Mouse (Mus musculus) neural tube, embryonic 15.5 days (tissue): ENCODE measurements around the gene Akr1a1. TPM values are rescaled to one million over a fixed set of nuclear protein-coding genes. Genes with fewer than 3 reads are reported as not detected.
"Not testable (repeated sequence)": the region's sequence is repeated elsewhere in the genome, so short reads cannot be mapped to it uniquely, and the experiment has no call there.

ENCODE experiments used
- ATAC-seq: fragments of 200-750 bp; cut with Nextera tagmentation; 2 replicates; pipeline ENCODE4 v1.8.0; 2017; ENCODE audit warnings: mild to moderate bottlenecking, moderate TSS enrichment, moderate library complexity; ENCODE audit not compliant: low FRiP score
- H3K27ac ChIP-seq: fragments of 300-500 bp; sonication (generic); replicated peaks from 2 replicates; pipeline ENCODE4 v1.5.1; 2015; ENCODE audit warnings: mild to moderate bottlenecking, inconsistent platforms
- H3K27me3 ChIP-seq: fragments of 300-500 bp; sonication (generic); replicated peaks from 2 replicates; pipeline ENCODE4 v1.6.1; 2015; ENCODE audit warnings: inconsistent platforms
- H3K36me3 ChIP-seq: fragments of 300-500 bp; sonication (generic); 2 replicates; pipeline ENCODE4 v1.6.1; 2015; ENCODE audit warnings: inconsistent platforms
- H3K4me1 ChIP-seq: fragments of 300-500 bp; sonication (generic); 2 replicates; pipeline ENCODE4 v1.6.1; 2015; ENCODE audit warnings: inconsistent platforms
- H3K4me2 ChIP-seq: fragments of 300-500 bp; sonication (generic); 2 replicates; pipeline ENCODE4 v1.6.1; 2015; ENCODE audit warnings: inconsistent platforms, mild to moderate bottlenecking, moderate library complexity
- H3K4me3 ChIP-seq: fragments of 300-500 bp; sonication (generic); replicated peaks from 2 replicates; pipeline ENCODE4 v1.5.1; 2015; ENCODE audit warnings: mild to moderate bottlenecking, inconsistent platforms
- H3K9ac ChIP-seq: fragments of 300-500 bp; sonication (generic); replicated peaks from 2 replicates; pipeline ENCODE4 v1.6.1; 2015; ENCODE audit warnings: mild to moderate bottlenecking, inconsistent platforms
- H3K9me3 ChIP-seq: fragments of 300-500 bp; sonication (generic); replicated peaks from 2 replicates; pipeline ENCODE4 v1.6.1; 2016; ENCODE audit warnings: inconsistent platforms
- WGBS: fragments of 180-500 bp; shearing (Covaris S2); methylation state at CpG from one replicate; pipeline ENCODE4 v1.1.7; 2015; ENCODE audit warnings: mixed read lengths; 5-methylcytosine and 5-hydroxymethylcytosine counted together
- polyA plus RNA-seq: library from polyadenylated mRNA; unstranded; fragments of >200 nt; fragmentation: Nextera tagmentation; extraction: Ambion mirVana; gene quantifications from 2 replicates; pipeline ENCODE4 v1.2.1, GENCODE M21; 2015

The Akr1a1 gene
- 717 and 746 TPM in 2 replicates for polyA plus RNA-seq

DNA sequence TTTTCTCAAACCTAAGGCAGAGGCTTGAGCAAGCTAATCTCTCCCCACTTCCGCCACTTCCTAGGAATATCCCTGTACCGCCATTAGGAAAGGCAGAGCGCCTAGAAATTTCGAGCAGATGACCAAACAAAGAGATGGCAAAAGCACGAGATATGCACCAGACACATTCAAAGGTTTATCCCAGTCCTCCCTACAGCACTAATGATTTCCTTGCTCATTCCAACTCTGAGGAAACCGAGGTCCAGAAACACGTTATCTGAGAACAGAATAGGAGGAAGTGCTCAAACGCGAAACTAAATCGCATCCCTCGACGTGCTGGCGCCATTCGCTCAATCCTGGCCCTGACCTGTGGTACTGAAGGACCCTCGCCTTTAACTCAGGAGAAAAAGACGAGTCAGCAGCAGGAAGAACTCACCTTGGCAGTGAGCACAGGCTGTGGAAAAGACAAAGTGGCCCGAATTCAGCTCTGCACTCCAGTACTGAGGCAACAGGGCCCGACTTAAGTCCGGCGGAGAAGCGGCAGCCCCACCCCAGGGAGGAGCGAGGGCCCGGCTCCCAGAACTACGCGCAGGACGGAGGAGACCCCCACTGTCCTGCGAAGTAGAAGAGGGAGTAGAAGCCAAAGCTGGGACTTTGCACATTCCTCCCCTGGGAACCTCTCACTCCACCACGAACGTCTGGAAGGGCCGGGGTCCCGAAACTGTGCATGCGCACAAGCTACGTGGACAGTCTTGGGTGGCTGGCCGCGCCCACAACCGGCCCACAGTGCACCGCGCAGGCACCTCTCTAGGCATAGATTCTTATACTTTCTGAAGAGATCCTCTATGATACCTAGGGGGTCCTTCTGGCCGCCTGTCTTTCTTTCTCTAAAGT, at the start of gene Akr1a1:
TSS of gene Akr1a1 (minus strand) at position 757 of the 873 bp plus-strand sequence.
- peak within 1 kb of the TSS; percentile 84 for H3K27ac ChIP-seq
- WGBS, result 0% methylated on average over 39 of the region's 39 CpGs
- ATAC-seq, result peak; percentile 99
- peaks cover 41% of the 10 kb centered on the region for H3K4me1 ChIP-seq
- H3K4me2 ChIP-seq, result peak within 1 kb of the TSS; percentile 83
- no peaks in the 10 kb centered on the region for H3K27me3 ChIP-seq
- H3K9me3 ChIP-seq, result no peaks in the 10 kb centered on the region
- peak within 1 kb of the TSS; percentile 75 for H3K4me3 ChIP-seq
- H3K9ac ChIP-seq, result peak within 1 kb of the TSS; percentile 87
- no peaks in the 10 kb centered on the region for H3K36me3 ChIP-seq

GRCm38 (mm10) chr4:116700964-116701363, 49.5 kb upstream of the Akr1a1 start:
- Histone ChIP-seq H3K36me3 (peaks cover 13% of the 10 kb centered on the region), H3K4me3 (no peak overlapping the region), H3K27ac (no peak overlapping the region), H3K27me3 (no peaks in the 10 kb centered on the region), H3K9me3 (no peaks in the 10 kb centered on the region), H3K9ac (no peak overlapping the region), H3K4me1 (no peaks in the 10 kb centered on the region), H3K4me2 (no peak overlapping the region)
- no peak for ATAC-seq
- WGBS, result 77% methylated on average over 1 of the region's 1 CpGs

DNA sequence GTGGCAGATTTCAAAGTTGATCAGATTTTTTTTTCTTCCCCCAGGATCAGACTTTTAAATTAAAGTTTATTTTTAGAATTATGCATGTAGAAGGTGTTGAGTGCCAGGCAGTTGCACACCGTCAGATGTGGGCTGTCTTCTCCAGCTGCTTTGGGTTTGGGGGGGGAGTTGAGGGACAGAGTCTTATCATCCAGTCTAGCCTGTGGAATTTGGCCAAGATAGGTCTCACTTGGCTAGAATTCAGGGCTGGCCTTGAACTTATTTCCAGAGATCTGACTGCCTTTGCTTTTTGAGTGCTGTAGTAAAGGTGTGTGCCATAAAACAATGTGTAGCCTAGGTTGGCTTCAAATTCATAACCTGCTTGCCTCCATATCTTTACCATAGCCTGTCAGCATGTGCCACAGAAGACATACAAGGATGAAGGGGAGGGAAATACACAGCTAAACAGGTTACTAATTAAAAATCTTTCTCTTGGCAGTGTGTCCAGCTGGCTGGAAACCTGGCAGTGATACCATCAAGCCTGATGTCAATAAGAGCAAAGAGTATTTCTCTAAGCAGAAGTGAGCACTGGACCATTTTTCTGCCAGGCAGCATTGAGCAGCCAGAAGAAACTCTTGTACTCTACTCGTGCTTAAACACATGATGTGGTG, 47.3 kb upstream of the Akr1a1 start:
- no peak overlapping the region for H3K27ac ChIP-seq
- H3K4me3 ChIP-seq, result no peak overlapping the region
- H3K9me3 ChIP-seq, result no peaks in the 10 kb centered on the region
- peaks cover 24% of the 10 kb centered on the region for H3K36me3 ChIP-seq
- H3K27me3 ChIP-seq, result no peaks in the 10 kb centered on the region
- ATAC-seq, result no peak
- H3K4me1 ChIP-seq, result no peaks in the 10 kb centered on the region
- no peak overlapping the region for H3K9ac ChIP-seq
- H3K4me2 ChIP-seq, result no peak overlapping the region
- 86% methylated on average over 2 of the region's 2 CpGs for WGBS

DNA sequence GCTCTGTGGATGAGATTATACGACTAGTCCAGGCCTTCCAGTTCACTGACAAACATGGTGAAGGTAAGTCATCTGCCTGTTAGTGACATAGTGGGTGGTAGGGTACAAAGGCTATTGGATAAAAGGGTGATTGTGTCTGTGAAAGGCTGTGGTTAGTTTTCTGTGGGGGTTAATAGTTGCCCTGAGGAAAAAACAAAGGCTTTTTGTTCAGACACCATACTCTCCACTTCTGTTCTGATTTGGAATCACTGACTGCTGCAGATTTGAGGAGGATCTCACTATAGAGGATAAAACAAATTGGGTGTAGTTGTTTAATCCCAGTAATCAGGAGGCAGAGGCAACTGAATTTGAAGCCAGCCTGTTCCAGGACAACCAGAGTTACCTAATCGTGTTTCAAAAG, 42.3 kb upstream of the Akr1a1 start:
- no peak for ATAC-seq
- no peaks in the 10 kb centered on the region for H3K9me3 ChIP-seq
- no peaks in the 10 kb centered on the region for H3K4me1 ChIP-seq
- H3K27ac ChIP-seq, result no peak overlapping the region
- WGBS, result 73% methylated on average over 2 of the region's 2 CpGs
- peaks cover 43% of the 10 kb centered on the region for H3K36me3 ChIP-seq
- no peak overlapping the region for H3K4me2 ChIP-seq
- H3K27me3 ChIP-seq, result no peaks in the 10 kb centered on the region
- no peak overlapping the region for H3K9ac ChIP-seq
- H3K4me3 ChIP-seq, result no peak overlapping the region

DNA sequence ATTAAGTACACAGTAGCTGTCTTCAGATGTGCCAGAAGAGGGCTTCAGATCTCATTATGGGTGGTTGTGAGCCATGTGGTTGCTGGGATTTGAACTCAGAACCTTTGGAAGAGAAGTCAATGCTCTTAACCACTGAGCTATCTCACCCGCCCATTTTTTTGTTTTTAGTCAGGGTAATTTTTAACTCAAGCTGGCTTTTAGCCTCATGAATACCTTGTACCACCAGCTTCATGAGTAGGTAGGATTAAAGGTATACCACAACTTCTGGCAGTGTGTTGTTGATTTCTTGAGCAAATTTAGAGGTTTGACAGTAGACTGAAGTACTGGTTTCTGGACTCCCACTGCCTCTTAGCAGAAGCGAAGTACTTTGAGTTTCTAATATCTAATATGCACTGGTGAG, 40.7 kb upstream of the Akr1a1 start:
- 90% methylated on average over 2 of the region's 2 CpGs for WGBS
- H3K9me3 ChIP-seq, result no peaks in the 10 kb centered on the region
- H3K4me2 ChIP-seq, result no peak overlapping the region
- H3K27me3 ChIP-seq, result no peaks in the 10 kb centered on the region
- H3K4me1 ChIP-seq, result peaks cover under 1% of the 10 kb centered on the region
- no peak for ATAC-seq
- no peak overlapping the region for H3K4me3 ChIP-seq
- H3K36me3 ChIP-seq, result peaks cover 35% of the 10 kb centered on the region
- H3K27ac ChIP-seq, result no peak overlapping the region
- H3K9ac ChIP-seq, result no peak overlapping the region

DNA sequence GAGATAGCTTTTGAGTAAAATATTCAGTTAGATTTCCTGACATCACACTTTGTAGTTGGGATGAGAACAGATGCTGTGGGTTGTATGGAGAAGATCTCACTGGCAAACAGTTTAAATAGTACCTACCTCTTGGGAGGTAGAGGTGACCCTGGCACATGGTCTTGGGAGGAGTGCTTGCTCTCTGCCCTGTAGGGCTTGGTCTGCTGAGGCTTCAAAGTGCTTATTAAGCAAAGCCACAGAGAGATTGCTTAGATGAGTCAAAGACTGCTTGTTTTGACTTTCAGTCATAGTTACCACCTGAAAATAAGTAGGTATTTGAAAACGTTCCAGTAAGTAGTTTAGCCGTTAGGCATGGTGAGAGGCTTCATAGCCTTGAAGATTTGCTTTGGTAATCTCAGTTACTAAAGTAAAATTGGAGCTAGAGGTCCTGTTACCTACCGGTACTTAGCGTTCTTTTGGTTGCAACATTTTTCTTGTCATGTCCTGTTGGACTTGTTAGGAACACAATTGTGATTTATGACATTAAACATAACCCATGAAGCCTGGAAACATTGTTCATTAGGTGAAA, 37.9 kb upstream of the Akr1a1 start:
- ATAC-seq, result no peak
- H3K4me2 ChIP-seq, result no peak overlapping the region
- no peak overlapping the region for H3K4me3 ChIP-seq
- peaks cover 24% of the 10 kb centered on the region for H3K36me3 ChIP-seq
- H3K27ac ChIP-seq, result no peak overlapping the region
- no peaks in the 10 kb centered on the region for H3K9me3 ChIP-seq
- H3K27me3 ChIP-seq, result no peaks in the 10 kb centered on the region
- 96% methylated on average over 4 of the region's 4 CpGs for WGBS
- H3K4me1 ChIP-seq, result peaks cover 18% of the 10 kb centered on the region
- H3K9ac ChIP-seq, result no peak overlapping the region

DNA sequence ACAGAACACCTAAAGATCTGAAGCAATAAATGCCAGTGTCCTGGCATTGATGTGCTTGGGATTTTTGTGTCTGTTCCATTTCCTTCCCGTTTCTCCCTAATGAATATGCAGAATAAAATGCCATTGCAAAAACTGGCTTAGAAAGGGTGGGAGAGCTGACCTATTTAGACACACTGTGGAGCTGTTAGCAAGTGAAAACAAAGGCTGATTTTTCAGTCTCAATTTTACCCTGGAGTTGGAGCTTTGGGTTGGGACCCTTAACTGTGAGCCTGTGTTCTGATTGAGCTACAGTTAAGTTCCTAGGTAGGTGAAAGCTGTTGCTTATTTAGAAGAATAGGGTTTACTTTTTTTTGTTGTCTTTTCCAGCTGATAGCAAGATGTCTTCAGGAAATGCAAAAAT, 35.6 kb upstream of the Akr1a1 start:
- H3K9me3 ChIP-seq, result no peaks in the 10 kb centered on the region
- ATAC-seq, result no peak
- 16% methylated on average over 1 of the region's 1 CpGs for WGBS
- H3K27ac ChIP-seq, result no peak overlapping the region
- H3K36me3 ChIP-seq, result peaks cover 12% of the 10 kb centered on the region
- H3K9ac ChIP-seq, result no peak overlapping the region
- peak overlapping the region; percentile 77 for H3K4me2 ChIP-seq
- H3K4me1 ChIP-seq, result peaks cover 18% of the 10 kb centered on the region
- peak overlapping the region; percentile 75; the same call in 1 of the 2 replicates for H3K4me3 ChIP-seq
- H3K27me3 ChIP-seq, result no peaks in the 10 kb centered on the region

DNA sequence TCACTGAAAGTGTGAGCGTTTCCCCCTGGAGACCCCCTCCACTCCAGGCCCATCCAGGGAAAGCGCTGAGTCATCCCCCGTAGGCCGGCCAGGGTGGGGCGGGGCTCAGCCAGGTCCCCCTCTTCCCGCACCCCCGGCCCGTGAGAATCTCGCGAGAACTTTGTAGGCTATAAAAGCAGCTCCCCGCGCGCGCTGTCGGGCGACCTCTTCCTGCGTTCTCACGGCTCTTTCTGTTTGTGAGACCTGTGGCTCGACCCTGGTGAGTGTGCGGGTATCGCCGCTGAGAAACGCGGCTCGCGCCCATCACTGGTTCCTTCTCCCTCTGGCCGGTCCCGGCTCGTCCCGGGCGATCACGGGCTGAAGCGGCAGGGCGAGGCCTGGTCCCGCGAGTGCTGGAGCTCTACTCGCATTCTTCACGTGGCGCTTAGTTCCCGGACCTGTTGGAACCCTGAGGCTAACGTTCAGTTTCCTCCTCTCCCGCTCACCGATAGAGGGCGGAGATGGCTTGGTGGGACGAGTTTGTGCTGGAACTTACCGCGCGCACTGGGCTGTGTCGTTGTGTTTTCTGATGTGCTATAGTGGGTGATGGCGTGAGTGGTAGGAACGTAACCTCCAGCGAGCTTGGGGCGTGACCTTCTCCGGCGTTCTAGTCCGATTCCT, 34.1 kb upstream of the Akr1a1 start, which contains the start of gene Prdx1:
TSS of gene Prdx1 (plus strand) at position 143 of the 660 bp plus-strand sequence.
- WGBS, result under 1% methylated on average over 56 of the region's 56 CpGs
- H3K9ac ChIP-seq, result peak within 1 kb of the TSS; percentile 68
- H3K4me3 ChIP-seq, result peak within 1 kb of the TSS; percentile 75
- H3K4me2 ChIP-seq, result peak within 1 kb of the TSS; percentile 77
- H3K4me1 ChIP-seq, result peaks cover 18% of the 10 kb centered on the region
- H3K9me3 ChIP-seq, result no peaks in the 10 kb centered on the region
- H3K36me3 ChIP-seq, result peaks cover 6% of the 10 kb centered on the region; the same call in 1 of the 2 replicates
- peak; percentile 96 for ATAC-seq
- peak within 1 kb of the TSS; percentile 90 for H3K27ac ChIP-seq
- no peaks in the 10 kb centered on the region for H3K27me3 ChIP-seq

DNA sequence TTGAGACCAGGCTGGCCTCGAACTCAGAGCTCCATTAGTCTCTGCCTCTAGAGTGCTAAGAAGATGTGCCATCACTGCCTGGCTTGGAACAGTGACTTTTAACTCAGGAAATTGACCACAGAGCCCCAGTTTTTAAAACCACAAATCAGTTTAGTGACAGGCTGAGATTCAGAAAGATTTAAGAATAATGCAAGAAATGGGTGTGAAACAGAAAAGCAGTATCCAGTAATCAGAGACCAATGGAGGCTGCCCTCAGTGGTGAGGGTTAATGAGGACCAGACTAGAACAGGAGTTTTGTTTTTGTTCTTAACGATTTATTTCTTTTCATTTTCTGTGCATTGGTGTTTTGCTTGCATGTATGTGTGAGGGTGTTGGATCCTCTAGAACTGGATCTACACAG, 33.2 kb upstream of the Akr1a1 start:
- Histone ChIP-seq H3K4me2 (peak overlapping the region; percentile 77), H3K9ac (peak overlapping the region; percentile 68; the same call in 1 of the 2 replicates), H3K27ac (peak overlapping the region; percentile 90), H3K27me3 (no peaks in the 10 kb centered on the region), H3K4me1 (peaks cover 18% of the 10 kb centered on the region), H3K9me3 (no peaks in the 10 kb centered on the region), H3K4me3 (peak overlapping the region; percentile 75), H3K36me3 (0 out of 2 replicates have a peak, but pooled peaks cover 3% of the 10 kb centered on the region)
- no peak for ATAC-seq
- 84% methylated on average over 2 of the region's 2 CpGs for WGBS

DNA sequence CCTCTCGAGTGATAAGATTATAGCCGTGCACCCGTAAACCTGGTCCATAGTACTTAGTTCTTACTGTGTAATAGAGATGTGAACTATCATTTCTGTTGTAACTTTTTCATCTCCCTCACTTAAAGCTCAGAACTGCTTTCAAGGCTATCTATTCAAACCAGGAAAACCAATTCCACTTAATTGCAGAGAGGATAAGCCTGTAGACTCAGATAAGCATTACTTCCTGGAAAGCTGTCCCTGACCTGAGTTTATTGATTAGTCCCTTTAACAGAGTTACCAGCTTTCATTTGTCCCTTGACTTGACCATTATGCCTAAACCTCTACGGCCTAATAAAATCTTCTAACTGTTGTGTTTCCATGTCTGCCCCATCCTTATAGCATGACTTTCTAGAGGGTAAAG, 32.5 kb upstream of the Akr1a1 start:
- Histone ChIP-seq H3K4me1 (peaks cover 18% of the 10 kb centered on the region), H3K9me3 (no peaks in the 10 kb centered on the region), H3K4me2 (no peak overlapping the region), H3K36me3 (no peaks in the 10 kb centered on the region), H3K9ac (no peak overlapping the region), H3K4me3 (no peak overlapping the region), H3K27ac (no peak overlapping the region), H3K27me3 (no peaks in the 10 kb centered on the region)
- no peak for ATAC-seq
- WGBS, result 97% methylated on average over 4 of the region's 4 CpGs

DNA sequence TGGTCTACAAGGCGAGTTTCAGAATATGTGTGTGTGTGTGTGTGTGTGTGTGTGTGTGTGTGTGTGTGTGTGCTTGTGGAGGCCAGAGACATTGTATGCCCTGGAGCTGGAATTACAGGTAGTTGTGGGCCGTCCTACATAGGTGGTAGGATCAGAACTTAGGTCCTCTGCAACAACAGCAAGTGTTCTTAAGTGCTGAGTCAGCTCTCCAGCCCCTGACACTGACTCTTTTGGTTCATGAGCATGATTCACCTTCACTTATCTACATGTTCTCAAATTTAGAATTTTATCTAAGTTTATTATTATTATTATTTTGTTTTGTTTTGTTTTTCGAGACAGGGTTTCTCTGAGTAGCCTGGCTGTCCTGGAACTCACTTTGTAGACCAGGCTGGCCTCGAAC, 29.0 kb upstream of the Akr1a1 start:
- not testable (repeated sequence) for ATAC-seq, H3K4me3 ChIP-seq, H3K9ac ChIP-seq, H3K36me3 ChIP-seq, H3K27me3 ChIP-seq, H3K4me2 ChIP-seq, H3K4me1 ChIP-seq, H3K27ac ChIP-seq, H3K9me3 ChIP-seq
- WGBS, result 99% methylated on average over 4 of the region's 4 CpGs
